Mouse (Mus musculus): ENCODE results near the gene Rnf222. TPM values are rescaled to one million over a fixed set of nuclear protein-coding genes. Genes with fewer than 3 reads are reported as not detected.

Rnf222 gene
- polyA plus RNA-seq, 1 experiment from 2014 or later, result 0.13 TPM

DNA sequence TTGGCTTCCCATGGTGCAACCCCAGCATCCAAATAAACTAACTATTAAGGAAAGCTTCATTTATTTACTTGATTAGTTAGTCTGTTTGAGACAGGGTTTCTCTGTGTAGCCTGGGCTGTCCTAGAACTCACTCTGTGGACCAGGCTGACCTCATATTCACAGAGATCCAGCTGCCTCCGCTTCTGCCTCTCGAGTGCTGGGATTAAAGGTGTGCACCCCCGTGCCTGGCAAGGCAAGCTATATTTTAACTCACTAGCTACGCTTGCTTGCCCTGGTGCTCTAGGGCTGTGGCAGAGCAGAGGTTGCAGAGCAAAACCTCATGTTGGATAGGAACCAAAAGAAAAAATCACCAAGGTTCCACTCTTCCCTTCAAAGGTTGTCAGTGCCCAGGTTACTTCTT lies 52.2 kb downstream of the Rnf222 start:
- Histone ChIP-seq H3K36me3 (replicated peaks) (no peaks in the 10 kb centered on the region), H3K4me2 (peak overlapping the region; percentile 66), H3K9ac (no peak overlapping the region), H3K4me1 (replicated peaks) (peaks cover 17% of the 10 kb centered on the region), H3K9me3 (replicated peaks) (no peaks in the 10 kb centered on the region), H3K27ac (replicated peaks) (no peak overlapping the region), H3K27me3 (0 out of 2 replicates have a peak, but pooled peaks cover 3% of the 10 kb centered on the region), H3K4me3 (replicated peaks) (no peak overlapping the region)
- WGBS (ENCODE audit: insufficient replicate concordance), result 56% methylated on average over 4 of the region's 4 CpGs
- no peak for ATAC-seq (ENCODE audit: insufficient read depth)

DNA sequence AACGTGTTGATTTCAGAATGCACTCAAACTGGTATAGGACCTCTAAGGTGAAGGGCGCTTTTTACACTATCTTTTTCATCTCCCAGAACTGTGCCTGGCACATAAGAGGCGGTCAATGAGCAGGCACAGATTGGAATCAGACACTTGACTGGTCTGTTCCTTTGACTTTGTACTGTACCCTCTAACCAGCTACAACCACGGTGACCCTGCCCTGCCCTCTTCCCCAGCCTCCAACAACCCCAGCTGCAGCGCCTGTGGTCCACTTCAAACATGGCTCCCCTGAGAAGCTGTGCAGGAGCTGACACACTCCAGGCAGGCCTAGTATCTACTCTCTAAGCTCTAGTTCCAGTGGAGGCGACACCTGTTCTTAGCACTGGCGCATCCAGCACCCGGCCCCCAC lies 54.4 kb downstream of the Rnf222 start:
- Histone ChIP-seq H3K27ac (replicated peaks) (no peak overlapping the region), H3K9me3 (replicated peaks) (no peaks in the 10 kb centered on the region), H3K4me2 (no peak overlapping the region), H3K9ac (no peak overlapping the region), H3K4me3 (replicated peaks) (no peak overlapping the region), H3K27me3 (peaks cover 14% of the 10 kb centered on the region; the same call in 1 of the 2 replicates), H3K4me1 (replicated peaks) (peaks cover 17% of the 10 kb centered on the region), H3K36me3 (replicated peaks) (no peaks in the 10 kb centered on the region)
- 62% methylated on average over 8 of the region's 8 CpGs for WGBS (ENCODE audit: insufficient replicate concordance)
- ATAC-seq (ENCODE audit: insufficient read depth), result no peak

DNA sequence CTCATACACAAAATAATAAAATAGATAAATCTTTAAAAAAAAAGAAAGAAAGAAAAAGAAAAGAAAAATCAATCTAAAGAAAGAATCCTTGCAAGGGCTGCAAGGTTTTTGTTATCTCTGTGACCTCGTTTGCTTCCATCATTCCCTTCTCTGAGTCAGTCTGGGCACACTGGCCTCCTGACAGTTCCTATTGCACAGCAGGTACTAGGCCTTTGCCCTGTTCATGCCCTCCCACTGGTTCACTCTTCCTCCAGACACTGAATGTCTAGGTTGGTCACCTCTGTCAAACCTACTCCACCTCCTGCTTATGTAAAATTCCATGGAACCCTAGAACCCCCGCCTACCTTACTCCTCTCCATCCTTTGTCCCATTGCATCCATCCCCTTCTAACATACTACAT lies 56.9 kb downstream of the Rnf222 start:
- 57% methylated on average over 2 of the region's 2 CpGs for WGBS (ENCODE audit: insufficient replicate concordance)
- Histone ChIP-seq H3K36me3 (replicated peaks) (no peaks in the 10 kb centered on the region), H3K4me1 (replicated peaks) (peaks cover 5% of the 10 kb centered on the region), H3K9ac (no peak overlapping the region), H3K9me3 (replicated peaks) (no peaks in the 10 kb centered on the region), H3K27ac (replicated peaks) (no peak overlapping the region), H3K27me3 (peaks cover 24% of the 10 kb centered on the region; the same call in 1 of the 2 replicates), H3K4me2 (no peak overlapping the region), H3K4me3 (replicated peaks) (no peak overlapping the region)
- ATAC-seq (ENCODE audit: insufficient read depth), result no peak

Other genes with a start within 250 kb of the Rnf222 start
- 13.3 and 15.7 TPM in 2 replicates for gene Myh10, start 197.0 kb upstream of the Rnf222 start, polyA plus RNA-seq (2015; fragmentation: Nextera tagmentation; extraction: Ambion mirVana)
- 37.6 and 41.7 TPM in 2 replicates for gene Ndel1, start 16.7 kb upstream of the Rnf222 start, polyA plus RNA-seq (2015; fragmentation: Nextera tagmentation; extraction: Ambion mirVana)
- gene Rpl26, start 13.0 kb downstream of the Rnf222 start, polyA plus RNA-seq (2015; fragmentation: Nextera tagmentation; extraction: Ambion mirVana), result 434 and 517 TPM in 2 replicates
- gene Odf4, start 38.5 kb downstream of the Rnf222 start, polyA plus RNA-seq (2015; fragmentation: Nextera tagmentation; extraction: Ambion mirVana), result not detected in 2 replicates
- gene Arhgef15, start 68.9 kb downstream of the Rnf222 start, polyA plus RNA-seq (2015; fragmentation: Nextera tagmentation; extraction: Ambion mirVana), result 1.4 and 1.8 TPM in 2 replicates
- 0.44 and 0.46 TPM in 2 replicates for gene Slc25a35, start 79.6 kb downstream of the Rnf222 start, polyA plus RNA-seq (2015; fragmentation: Nextera tagmentation; extraction: Ambion mirVana)
- 21.7 and 22.4 TPM in 2 replicates for gene Rangrf, start 86.6 kb downstream of the Rnf222 start, polyA plus RNA-seq (2015; fragmentation: Nextera tagmentation; extraction: Ambion mirVana)
- gene Pfas, start 119.9 kb downstream of the Rnf222 start, polyA plus RNA-seq (2015; fragmentation: Nextera tagmentation; extraction: Ambion mirVana), result 17.0 and 18.5 TPM in 2 replicates
- 20.5 and 20.9 TPM in 2 replicates for gene Ctc1, start 127.4 kb downstream of the Rnf222 start, polyA plus RNA-seq (2015; fragmentation: Nextera tagmentation; extraction: Ambion mirVana)
- 111 and 115 TPM in 2 replicates for gene Aurkb, start 157.1 kb downstream of the Rnf222 start, polyA plus RNA-seq (2015; fragmentation: Nextera tagmentation; extraction: Ambion mirVana)
- 4.3 and 5.3 TPM in 2 replicates for gene Borcs6, start 171.2 kb downstream of the Rnf222 start, polyA plus RNA-seq (2015; fragmentation: Nextera tagmentation; extraction: Ambion mirVana)
- 20.2 and 21.6 TPM in 2 replicates for gene Tmem107, start 182.3 kb downstream of the Rnf222 start, polyA plus RNA-seq (2015; fragmentation: Nextera tagmentation; extraction: Ambion mirVana)
- gene Vamp2, start 199.9 kb downstream of the Rnf222 start, polyA plus RNA-seq (2015; fragmentation: Nextera tagmentation; extraction: Ambion mirVana), result 14.9 and 19.6 TPM in 2 replicates
- 6.4 and 7.6 TPM in 2 replicates for gene Per1, start 206.7 kb downstream of the Rnf222 start, polyA plus RNA-seq (2015; fragmentation: Nextera tagmentation; extraction: Ambion mirVana)
- 0.12 and 0.18 TPM in 2 replicates for gene Hes7, start 231.9 kb downstream of the Rnf222 start, polyA plus RNA-seq (2015; fragmentation: Nextera tagmentation; extraction: Ambion mirVana)
- gene 9130213A22Rik, start 234.0 kb downstream of the Rnf222 start, polyA plus RNA-seq (2015; fragmentation: Nextera tagmentation; extraction: Ambion mirVana), result 0.07 TPM in 1 of 2 replicates, not detected in the other
- 0.13 TPM in 1 of 2 replicates, not detected in the other for gene Aloxe3, start 237.3 kb downstream of the Rnf222 start, polyA plus RNA-seq (2015; fragmentation: Nextera tagmentation; extraction: Ambion mirVana)

Measured in liver, embryonic 15.5 days (tissue).